Mouse (Mus musculus) heart, embryonic 11.5 days (tissue): ENCODE data around the gene Zic5. TPM values are rescaled to one million over a fixed set of nuclear protein-coding genes. Genes with fewer than 3 reads are reported as not detected.
A peak's percentile ranks its signal among the peaks of the same experiment; 100 is the strongest.

Source experiments
- ATAC-seq: fragments of 200-750 bp; cut with Nextera tagmentation; replicated peaks from 2 replicates; pipeline ENCODE4 v1.8.0; 2017; ENCODE audit warnings: moderate library complexity; ENCODE audit not compliant: insufficient number of reproducible peaks, low FRiP score, low TSS enrichment
- H3K27ac ChIP-seq: fragments of 300-500 bp; sonication (generic); 2 replicates; pipeline ENCODE4 v1.5.1; 2014; ENCODE audit warnings: mild to moderate bottlenecking, low read depth, low read length
- H3K27me3 ChIP-seq: fragments of 300-500 bp; sonication (generic); 2 replicates; pipeline ENCODE4 v1.6.1; 2014; ENCODE audit warnings: mild to moderate bottlenecking, low read length, mixed read lengths; ENCODE audit not compliant: control insufficient read depth, insufficient read depth
- H3K36me3 ChIP-seq: fragments of 300-500 bp; sonication (generic); 2 replicates; pipeline ENCODE4 v1.6.1; 2014; ENCODE audit warnings: mild to moderate bottlenecking, low read length, moderate library complexity, mixed read lengths; ENCODE audit not compliant: control insufficient read depth, insufficient read depth
- H3K4me1 ChIP-seq: fragments of 300-500 bp; sonication (generic); 2 replicates; pipeline ENCODE4 v1.6.1; 2014; ENCODE audit warnings: low read length; ENCODE audit not compliant: control insufficient read depth, insufficient read depth
- H3K4me2 ChIP-seq: fragments of 300-500 bp; sonication (generic); 2 replicates; pipeline ENCODE4 v1.6.1; 2014; ENCODE audit warnings: mild to moderate bottlenecking, moderate library complexity
- H3K4me3 ChIP-seq: fragments of 300-500 bp; sonication (generic); 2 replicates; pipeline ENCODE4 v1.5.1; 2014; ENCODE audit warnings: low read depth, low read length
- H3K9ac ChIP-seq: fragments of 300-500 bp; sonication (generic); 2 replicates; pipeline ENCODE4 v1.6.1; 2014; ENCODE audit warnings: mild to moderate bottlenecking, low read depth, low read length, moderate library complexity
- H3K9me3 ChIP-seq: fragments of 300-500 bp; sonication (generic); replicated peaks from 2 replicates; pipeline ENCODE4 v1.6.1; 2016; ENCODE audit warnings: low read length; ENCODE audit not compliant: control insufficient read depth
- WGBS: fragments of 180-500 bp; shearing (Covaris S2); extraction: QIAGEN DNeasy Blood & Tissue Kit; methylation state at CpG from one replicate; pipeline ENCODE4 v1.1.7; 2014; ENCODE audit not compliant: insufficient replicate concordance; 5-methylcytosine and 5-hydroxymethylcytosine counted together
- polyA plus RNA-seq: library from polyadenylated mRNA; unstranded; fragments of >200 nt; fragmentation: Nextera tagmentation; extraction: Ambion mirVana; gene quantifications from 2 replicates; pipeline ENCODE4 v1.2.1, GENCODE M21; 2014

Zic5 gene
- polyA plus RNA-seq, 1 experiment from 2014 or later = 0.16 TPM

- Histone ChIP-seq H3K4me2 (no peak overlapping the region), H3K27me3 (peaks cover 62% of the 10 kb centered on the region), H3K27ac (no peak overlapping the region), H3K9me3 (no peaks in the 10 kb centered on the region), H3K9ac (no peak overlapping the region), H3K4me3 (no peak overlapping the region), H3K4me1 (peaks cover 14% of the 10 kb centered on the region), H3K36me3 (no peaks in the 10 kb centered on the region)
- 65% methylated on average over 10 of the region's 10 CpGs for WGBS
- ATAC-seq = no peak
Observed at GRCm38 (mm10) chr14:122454901-122455561, 10.4 kb downstream of the Zic5 start.

- Histone ChIP-seq H3K36me3 (no peaks in the 10 kb centered on the region), H3K9me3 (no peaks in the 10 kb centered on the region), H3K4me3 (no peak overlapping the region), H3K4me1 (peaks cover 14% of the 10 kb centered on the region), H3K27ac (no peak overlapping the region), H3K4me2 (peak overlapping the region; percentile 67), H3K27me3 (peaks cover 68% of the 10 kb centered on the region), H3K9ac (no peak overlapping the region)
- 20% methylated on average over 12 of the region's 12 CpGs for WGBS
- no peak for ATAC-seq
Observed at GRCm38 (mm10) chr14:122453996-122454738, 11.3 kb downstream of the Zic5 start.

- Histone ChIP-seq H3K4me1 (peaks cover 14% of the 10 kb centered on the region), H3K27me3 (peaks cover 73% of the 10 kb centered on the region), H3K27ac (no peak overlapping the region), H3K4me2 (peak overlapping the region; percentile 67), H3K4me3 (peak overlapping the region; percentile 34), H3K9ac (no peak overlapping the region), H3K36me3 (no peaks in the 10 kb centered on the region), H3K9me3 (no peaks in the 10 kb centered on the region)
- 10% methylated on average over 32 of the region's 32 CpGs for WGBS
- ATAC-seq = no peak
Observed at GRCm38 (mm10) chr14:122453388-122453995, 12.0 kb downstream of the Zic5 start.

GRCm38 (mm10) chr14:122452701-122453387, 12.6 kb downstream of the Zic5 start:
- no peak overlapping the region for H3K9ac ChIP-seq
- H3K4me2 ChIP-seq = peak overlapping the region; percentile 67
- H3K27ac ChIP-seq = no peak overlapping the region
- no peaks in the 10 kb centered on the region for H3K9me3 ChIP-seq
- H3K36me3 ChIP-seq = no peaks in the 10 kb centered on the region
- peaks cover 14% of the 10 kb centered on the region for H3K4me1 ChIP-seq
- WGBS = 51% methylated on average over 13 of the region's 13 CpGs
- H3K27me3 ChIP-seq = peaks cover 77% of the 10 kb centered on the region
- 0 out of 2 replicates have a peak overlapping the region, but pooled peaks have one; percentile 34 for H3K4me3 ChIP-seq
- ATAC-seq = no peak

- no peak overlapping the region for H3K27ac ChIP-seq
- H3K36me3 ChIP-seq = no peaks in the 10 kb centered on the region
- no peak overlapping the region for H3K9ac ChIP-seq
- H3K9me3 ChIP-seq = no peaks in the 10 kb centered on the region
- peaks cover 14% of the 10 kb centered on the region for H3K4me1 ChIP-seq
- H3K4me3 ChIP-seq = peak overlapping the region; percentile 51; the same call in 1 of the 2 replicates
- 57% methylated on average over 5 of the region's 5 CpGs for WGBS
- H3K4me2 ChIP-seq = peak overlapping the region; percentile 88; the same call in 1 of the 2 replicates
- ATAC-seq = no peak
- peaks cover 87% of the 10 kb centered on the region for H3K27me3 ChIP-seq
Observed at GRCm38 (mm10) chr14:122451551-122452145, 13.8 kb downstream of the Zic5 start.

- Histone ChIP-seq H3K4me2 (peak within 1 kb of the TSS; percentile 88), H3K27me3 (peaks cover 83% of the 10 kb centered on the region), H3K4me1 (peaks cover 14% of the 10 kb centered on the region), H3K9ac (peak within 1 kb of the TSS; percentile 28; the same call in 1 of the 2 replicates), H3K27ac (no peak within 1 kb of the TSS), H3K36me3 (no peaks in the 10 kb centered on the region), H3K9me3 (no peaks in the 10 kb centered on the region), H3K4me3 (peak within 1 kb of the TSS; percentile 51)
- WGBS = under 1% methylated on average over 59 of the region's 59 CpGs
- ATAC-seq = no peak
Observed at GRCm38 (mm10) chr14:122450496-122451382, 14.7 kb downstream of the Zic5 start, which contains the start of gene Gm5089. Gm5089 (minus strand) TSS chr14:122451115.

- H3K36me3 ChIP-seq = no peaks in the 10 kb centered on the region
- peaks cover 74% of the 10 kb centered on the region for H3K27me3 ChIP-seq
- H3K4me1 ChIP-seq = peaks cover 14% of the 10 kb centered on the region
- WGBS = 4% methylated on average over 29 of the region's 29 CpGs
- H3K4me2 ChIP-seq = peak overlapping the region; percentile 88
- H3K9me3 ChIP-seq = no peaks in the 10 kb centered on the region
- H3K27ac ChIP-seq = no peak overlapping the region
- ATAC-seq = no peak
- no peak overlapping the region for H3K9ac ChIP-seq
- H3K4me3 ChIP-seq = peak overlapping the region; percentile 51
Observed at GRCm38 (mm10) chr14:122449601-122450495, 15.6 kb downstream of the Zic5 start.
